Mouse (Mus musculus) cortical plate, adult 2 months (tissue): ENCODE measurements around the gene Tgm3. TPM values are rescaled to one million over a fixed set of nuclear protein-coding genes. Genes with fewer than 3 reads are reported as not detected.

Experiments
- H3K27ac ChIP-seq: fragments of 200-500 bp; 2 replicates; pipeline ENCODE4 v1.5.1; 2012; ENCODE audit warnings: low read length, control low read depth, inconsistent platforms; ENCODE audit not compliant: insufficient read depth
- H3K4me1 ChIP-seq: fragments of 200-500 bp; 2 replicates; pipeline ENCODE4 v1.6.1; 2011; ENCODE audit warnings: low read length; ENCODE audit not compliant: control insufficient read depth, insufficient read depth
- H3K4me3 ChIP-seq: fragments of 200-500 bp; 2 replicates; pipeline ENCODE4 v1.5.1; 2011; ENCODE audit warnings: mild to moderate bottlenecking, low read length, control low read depth; ENCODE audit not compliant: insufficient read depth
- CTCF ChIP-seq: fragments of 200-500 bp; IDR thresholded peaks from 2 replicates; pipeline ENCODE4 v1.5.1; 2011; ENCODE audit warnings: mild to moderate bottlenecking, control low read depth, low read length; ENCODE audit not compliant: insufficient read depth; ENCODE audit errors: extremely low read depth
- POLR2A ChIP-seq: fragments of 200-500 bp; IDR thresholded peaks from 2 replicates; pipeline ENCODE4 v1.6.1; 2011; ENCODE audit warnings: mild to moderate bottlenecking, low read length, control low read depth; ENCODE audit not compliant: insufficient read depth; ENCODE audit errors: extremely low read depth
- polyA plus RNA-seq: library from polyadenylated mRNA; depleted of rRNA; stranded (reverse); fragments of >200 nt; gene quantifications from 2 replicates; pipeline ENCODE4 v1.2.3, GENCODE M21; 2012; rRNA removed

Gene Tgm3
- polyA plus RNA-seq, 1 experiment: 3.3 TPM

- Histone ChIP-seq H3K4me3 (no peak overlapping the region), H3K27ac (no peak overlapping the region), H3K4me1 (no peaks in the 10 kb centered on the region; the same call in 1 of the 2 replicates)
- TF ChIP-seq POLR2A (no peak), CTCF (peak; percentile 22; the same call in 1 of the 2 replicates)
These were observed 35.8 kb downstream of the Tgm3 start for GRCm38 (mm10) chr2:130047923-130048440.

- TF ChIP-seq POLR2A (no peak), CTCF (no peak)
- Histone ChIP-seq H3K27ac (no peak overlapping the region), H3K4me1 (no peaks in the 10 kb centered on the region; the same call in 1 of the 2 replicates), H3K4me3 (no peak overlapping the region)
These were observed 36.6 kb downstream of the Tgm3 start for GRCm38 (mm10) chr2:130048792-130049191.

- TF ChIP-seq POLR2A (no peak), CTCF (no peak)
- no peaks in the 10 kb centered on the region for H3K4me1 ChIP-seq
- no peak overlapping the region for H3K4me3 ChIP-seq
- no peak overlapping the region for H3K27ac ChIP-seq
These were observed 46.0 kb downstream of the Tgm3 start for GRCm38 (mm10) chr2:130058149-130058548.

GRCm38 (mm10) chr2:130068228-130068627 is 56.1 kb downstream of the Tgm3 start:
- Histone ChIP-seq H3K4me1 (no peaks in the 10 kb centered on the region), H3K4me3 (no peak overlapping the region), H3K27ac (no peak overlapping the region)
- no peak for TF ChIP-seq POLR2A
- peak; percentile 52; the same call in 1 of the 2 replicates for TF ChIP-seq CTCF

GRCm38 (mm10) chr2:130070396-130070795 is 58.2 kb downstream of the Tgm3 start:
- H3K27ac ChIP-seq: no peak overlapping the region
- TF ChIP-seq CTCF: no peak
- no peak for TF ChIP-seq POLR2A
- H3K4me1 ChIP-seq: no peaks in the 10 kb centered on the region
- no peak overlapping the region for H3K4me3 ChIP-seq

Other genes with a start within 250 kb of the Tgm3 start
- gene Stk35, start 211.8 kb upstream of the Tgm3 start, polyA plus RNA-seq: 24.4 and 24.7 TPM in 2 replicates
- 0.17 TPM in 2 replicates for gene Tgm6, start 100.1 kb downstream of the Tgm3 start, polyA plus RNA-seq
- 131 and 133 TPM in 2 replicates for gene Snrpb, start 167.1 kb downstream of the Tgm3 start, polyA plus RNA-seq
- gene Tmc2, start 182.8 kb downstream of the Tgm3 start, polyA plus RNA-seq: not detected in 2 replicates